Mouse (Mus musculus) embryonic fibroblast, embryonic 13.5 days (primary cell): ENCODE results near the gene Kdelr2.

Source experiments
- CTCF ChIP-seq: IDR thresholded peaks from 2 replicates; pipeline ENCODE4 v1.5.1; 2011; ENCODE audit warnings: mild to moderate bottlenecking, control low read depth, low read length, moderate library complexity, borderline replicate concordance; ENCODE audit not compliant: insufficient read depth
- POLR2A ChIP-seq: IDR thresholded peaks from 2 replicates; pipeline ENCODE4 v1.6.1; 2011; ENCODE audit warnings: low read depth, mild to moderate bottlenecking, control low read depth, low read length, moderate library complexity

DNA sequence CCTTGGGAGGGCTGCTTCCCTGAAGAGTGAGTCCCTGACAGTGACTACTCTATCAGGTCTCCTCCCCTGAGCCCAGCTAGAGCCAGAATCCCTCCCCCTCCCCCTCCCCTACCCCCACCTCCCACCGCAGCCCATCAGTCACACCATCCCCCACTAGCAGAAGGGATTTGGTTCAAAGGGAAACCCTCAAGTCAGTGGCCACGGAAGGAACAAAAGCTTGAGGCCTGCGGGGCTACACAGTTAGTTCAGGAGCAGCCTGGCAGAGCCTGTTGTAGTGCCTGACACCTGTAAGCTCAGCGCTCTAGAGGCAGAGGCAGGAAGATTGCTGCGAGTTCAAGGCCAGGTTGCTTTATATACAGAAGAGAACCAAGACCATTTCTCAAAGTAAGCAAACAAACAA lies 47.6 kb upstream of the Kdelr2 start:
- TF ChIP-seq CTCF (no peak), POLR2A (no peak)
